Mouse (Mus musculus): ENCODE measurements around the gene Exoc8.

- TF ChIP-seq POLR2A (IDR thresholded peaks at IDR 0.05; ENCODE audit: low read depth, low read length) (no peak), CTCF (conservative IDR thresholded peaks at IDR 0.05; ENCODE audit: insufficient read depth, insufficient read length, low read depth, low read length) (peak; percentile 71)
Measured at GRCm38 (mm10) chr8:124859466-124859865, 38.0 kb downstream of the Exoc8 start.
